Mouse (Mus musculus): ENCODE measurements at regions not wholly inside any gene's neighbourhood (a gene's known extent, or its start where the extent isn't known, plus 50 kb on each side); places are given as distances from the start of the nearest gene placed in this dataset.
"Not testable (repeated sequence)": the region's sequence is repeated elsewhere in the genome, so short reads cannot be mapped to it uniquely, and the experiment has no call there.

DNA sequence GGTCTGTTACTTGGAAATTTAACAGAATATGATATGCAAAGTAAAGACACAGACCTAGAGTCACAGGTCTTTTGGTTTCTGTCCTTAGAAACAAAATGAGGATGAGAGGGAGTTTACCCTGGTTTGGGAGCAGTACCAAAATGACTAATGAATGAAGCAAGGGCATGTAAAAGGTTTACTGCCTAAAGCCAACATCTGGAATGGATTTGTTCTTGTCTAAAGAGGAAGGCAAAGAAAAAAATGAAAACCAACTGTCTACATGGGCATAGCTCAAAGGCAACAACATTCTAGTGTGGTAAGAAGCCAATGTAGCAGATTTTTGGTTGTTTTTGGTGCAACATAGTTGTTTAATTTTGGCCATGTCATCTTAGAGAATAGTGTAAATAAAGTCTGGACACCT lies 203.5 kb upstream of the Diaph2 start:
- DNase-seq, result no peak

GRCm38 (mm10) chrX:129547606-129548005 lies 201.9 kb upstream of the Diaph2 start:
- no peak for DNase-seq

DNA sequence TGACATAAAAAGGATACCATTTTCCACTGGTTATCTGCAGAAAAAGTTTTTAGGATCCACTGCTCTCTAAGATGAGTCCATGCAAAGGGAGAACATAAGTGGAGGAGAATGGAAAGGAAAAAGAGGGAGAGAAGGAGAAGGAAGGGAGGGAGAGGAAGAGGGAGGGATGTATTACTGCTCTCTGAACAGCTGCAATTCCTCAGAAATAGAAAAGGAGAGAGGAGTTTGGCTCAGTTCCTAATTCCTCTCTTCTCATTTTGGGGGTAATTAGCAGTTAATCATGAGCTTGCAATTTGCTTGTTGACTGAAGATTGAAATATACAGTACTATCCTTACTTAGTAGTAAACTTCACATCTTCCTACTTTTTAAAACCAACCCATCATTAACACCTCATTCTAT lies 193.5 kb upstream of the Diaph2 start:
- no peak for DNase-seq

DNA sequence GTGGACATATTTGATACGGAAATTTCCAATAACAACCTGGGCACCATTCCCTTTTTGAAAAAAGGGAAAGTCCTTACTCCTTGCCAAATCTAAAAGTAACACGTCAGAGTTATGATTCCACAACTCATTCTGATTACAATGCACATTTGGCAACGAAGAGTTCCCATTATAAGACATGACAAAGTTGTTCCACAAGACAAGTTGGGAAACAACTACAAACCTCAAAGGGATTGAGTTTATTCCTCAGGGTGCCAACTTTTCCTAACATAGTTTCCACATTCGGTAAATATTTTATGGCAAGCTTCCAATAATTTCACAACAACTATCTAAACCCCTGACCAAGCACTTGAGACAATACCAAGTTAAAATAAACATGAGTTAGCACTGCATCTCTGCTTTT lies 150.1 kb upstream of the Diaph2 start:
- DNase-seq, result no peak

DNA sequence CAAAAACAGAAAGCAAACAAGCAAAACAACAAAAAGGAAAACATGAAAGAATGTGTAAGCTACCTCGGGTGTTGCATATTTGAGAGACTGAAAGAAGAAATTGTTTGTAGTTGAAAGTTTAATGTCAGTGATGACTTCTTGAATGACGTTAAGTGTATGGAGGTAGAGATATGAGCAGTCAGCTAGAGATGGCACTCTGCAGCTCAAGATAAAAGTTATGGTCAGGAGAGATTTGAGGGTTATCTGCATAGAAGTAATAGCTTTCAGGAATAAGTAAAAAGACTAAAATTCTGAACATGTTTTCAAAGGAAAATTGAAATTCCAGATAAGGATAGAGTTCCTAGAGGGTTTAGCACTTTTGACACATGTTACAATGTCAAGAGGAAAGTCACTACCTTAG lies 141.7 kb upstream of the Diaph2 start:
- no peak for DNase-seq

DNA sequence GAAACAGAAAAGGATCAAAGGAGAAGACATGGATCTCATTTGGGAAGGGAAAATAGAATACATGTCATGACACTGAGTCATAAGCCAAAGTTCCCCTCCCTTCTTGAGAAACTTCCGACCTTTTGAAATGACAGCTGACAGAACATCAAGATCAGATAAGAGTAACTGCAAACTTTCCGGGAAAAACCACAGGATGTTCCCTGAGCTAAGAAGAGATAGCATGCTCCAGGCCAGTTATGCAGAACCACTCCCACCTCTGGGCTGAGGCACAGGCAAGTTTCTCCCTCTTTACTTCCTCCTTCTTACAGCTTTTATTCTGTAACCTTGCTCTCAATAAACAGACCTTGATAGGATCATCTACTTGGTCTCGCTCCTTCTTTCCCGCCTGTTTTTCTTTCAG lies 138.0 kb upstream of the Diaph2 start:
- not testable (repeated sequence) for DNase-seq

GRCm38 (mm10) chrX:129637016-129637415 lies 112.5 kb upstream of the Diaph2 start:
- no peak for DNase-seq

- DNase-seq, result no peak
Observed at GRCm38 (mm10) chrX:129645106-129645505, 104.4 kb upstream of the Diaph2 start.

GRCm38 (mm10) chrX:129656906-129657305 lies 92.6 kb upstream of the Diaph2 start:
- DNase-seq, result peak; percentile 0

DNA sequence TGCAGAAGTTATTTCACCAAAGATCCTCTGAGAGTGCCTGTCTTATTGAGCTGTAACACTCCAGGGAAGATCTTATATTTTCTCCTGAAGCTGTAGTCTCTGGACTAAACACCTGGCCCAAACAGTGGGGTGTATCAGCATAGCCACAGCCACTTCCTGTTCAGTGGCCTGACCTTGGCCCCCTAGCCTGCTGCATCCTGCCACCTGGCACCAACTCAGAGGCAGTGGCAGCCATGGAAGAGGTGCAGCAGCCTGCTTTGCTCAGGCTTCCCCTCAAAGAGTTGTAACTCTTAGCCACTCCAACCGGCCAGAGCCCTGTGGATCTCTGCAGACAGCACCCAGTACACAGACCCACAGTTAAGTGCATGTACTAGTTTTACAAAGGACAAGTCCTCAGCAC lies 58.9 kb upstream of the Diaph2 start:
- no peak for DNase-seq

Measured in kidney, postnatal 14 days (tissue).